Mouse (Mus musculus): ENCODE results near the gene Arid1a.

GRCm38 (mm10) chr4:133630326-133630920 is 126.1 kb downstream of the Arid1a start:
- TF ChIP-seq POLR2A (IDR thresholded peaks at IDR 0.05; ENCODE audit: borderline replicate concordance, extremely low read depth, low read depth, low read length) (no peak), CTCF (IDR thresholded peaks at IDR 0.05; ENCODE audit: insufficient read depth, low read length) (no peak)
